Mouse (Mus musculus) neural tube, embryonic 13.5 days (tissue): ENCODE results near the gene Stx5a. TPM values are rescaled to one million over a fixed set of nuclear protein-coding genes. Genes with fewer than 3 reads are reported as not detected.
"Not testable (repeated sequence)": the region's sequence is repeated elsewhere in the genome, so short reads cannot be mapped to it uniquely, and the experiment has no call there.

Experiments
- ATAC-seq: fragments of 200-750 bp; cut with Nextera tagmentation; 2 replicates; pipeline ENCODE4 v1.8.0; 2017; ENCODE audit warnings: low read depth, mild to moderate bottlenecking, moderate TSS enrichment, moderate library complexity
- H3K27ac ChIP-seq: fragments of 300-500 bp; sonication (generic); replicated peaks from 2 replicates; pipeline ENCODE4 v1.5.1; 2015; ENCODE audit warnings: moderate library complexity, mild to moderate bottlenecking, inconsistent platforms
- H3K27me3 ChIP-seq: fragments of 300-500 bp; sonication (generic); 2 replicates; pipeline ENCODE4 v1.6.1; 2015; ENCODE audit warnings: mild to moderate bottlenecking, inconsistent platforms
- H3K36me3 ChIP-seq: fragments of 300-500 bp; sonication (generic); 2 replicates; pipeline ENCODE4 v1.6.1; 2015; ENCODE audit warnings: mild to moderate bottlenecking, inconsistent platforms
- H3K4me1 ChIP-seq: fragments of 300-500 bp; sonication (generic); replicated peaks from 2 replicates; pipeline ENCODE4 v1.6.1; 2015; ENCODE audit warnings: inconsistent platforms
- H3K4me2 ChIP-seq: fragments of 300-500 bp; sonication (generic); 2 replicates; pipeline ENCODE4 v1.6.1; 2015; ENCODE audit warnings: inconsistent platforms, mild to moderate bottlenecking, moderate library complexity
- H3K4me3 ChIP-seq: fragments of 300-500 bp; sonication (generic); 2 replicates; pipeline ENCODE4 v1.5.1; 2015; ENCODE audit warnings: mild to moderate bottlenecking, inconsistent platforms
- H3K9ac ChIP-seq: fragments of 300-500 bp; sonication (generic); 2 replicates; pipeline ENCODE4 v1.6.1; 2015; ENCODE audit warnings: moderate library complexity, mild to moderate bottlenecking, inconsistent platforms
- H3K9me3 ChIP-seq: fragments of 300-500 bp; sonication (generic); 2 replicates; pipeline ENCODE4 v1.6.1; 2016; ENCODE audit warnings: inconsistent platforms
- WGBS: fragments of 180-500 bp; shearing (Covaris S2); methylation state at CpG from one replicate; pipeline ENCODE4 v1.1.7; 2015; 5-methylcytosine and 5-hydroxymethylcytosine counted together
- polyA plus RNA-seq: library from polyadenylated mRNA; unstranded; fragments of >200 nt; fragmentation: Nextera tagmentation; extraction: Ambion mirVana; gene quantifications from 2 replicates; pipeline ENCODE4 v1.2.1, GENCODE M21; 2015

Gene Stx5a
- polyA plus RNA-seq, 1 experiment from 2014 or later = 127 TPM

DNA sequence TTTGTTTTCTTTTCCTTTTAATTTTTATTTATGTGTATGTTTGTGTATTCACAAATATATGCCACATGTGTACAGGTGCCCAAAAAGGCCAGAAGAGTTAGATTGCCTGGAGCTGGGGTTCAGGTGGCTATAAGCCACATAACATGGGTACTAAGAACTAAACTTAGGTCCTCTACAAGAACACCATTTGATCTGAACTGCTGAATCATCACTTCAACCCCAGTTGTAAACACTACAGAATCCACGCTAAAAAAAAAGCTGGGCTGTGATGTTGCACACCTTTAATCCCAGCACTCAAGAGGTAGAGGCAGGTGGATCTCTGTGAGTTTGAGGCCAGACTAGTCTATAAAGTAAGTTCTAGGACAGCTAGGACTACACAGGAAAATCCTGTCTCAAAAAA is 19.8 kb upstream of the Stx5a start:
- peak overlapping the region; percentile 2; the same call in 1 of the 2 replicates for H3K4me3 ChIP-seq
- H3K36me3 ChIP-seq = peaks cover 21% of the 10 kb centered on the region
- no peak overlapping the region for H3K27ac ChIP-seq
- no peaks in the 10 kb centered on the region for H3K9me3 ChIP-seq
- H3K4me2 ChIP-seq = peak overlapping the region; percentile 79
- no peaks in the 10 kb centered on the region for H3K27me3 ChIP-seq
- no peak for ATAC-seq
- WGBS = 79% methylated on average over 1 of the region's 1 CpGs
- H3K4me1 ChIP-seq = peaks cover 49% of the 10 kb centered on the region
- no peak overlapping the region for H3K9ac ChIP-seq

DNA sequence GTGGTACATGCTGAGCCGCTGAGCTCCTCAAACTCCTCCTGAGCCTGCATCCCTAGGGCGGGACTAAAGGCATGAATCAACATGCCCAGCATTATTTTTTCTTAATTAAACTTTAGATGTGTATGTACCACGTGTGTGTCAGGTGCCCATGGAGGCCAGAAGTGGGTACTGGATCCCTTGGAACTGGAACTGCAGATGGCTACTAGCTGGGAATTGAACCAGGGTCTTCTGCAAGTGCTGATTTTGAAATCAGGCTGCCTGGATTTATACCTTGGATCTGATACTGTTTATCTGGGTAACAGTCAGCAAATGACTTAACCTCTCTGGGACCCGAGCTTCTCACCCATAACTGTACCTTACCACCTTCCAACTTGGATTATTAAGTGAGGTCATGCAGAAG is 19.2 kb upstream of the Stx5a start:
- Histone ChIP-seq H3K4me2 (peak overlapping the region; percentile 79), H3K4me3 (peak overlapping the region; percentile 64), H3K27me3 (no peaks in the 10 kb centered on the region), H3K36me3 (peaks cover 28% of the 10 kb centered on the region), H3K9ac (peak overlapping the region; percentile 92), H3K4me1 (peaks cover 53% of the 10 kb centered on the region), H3K27ac (peak overlapping the region; percentile 96; the same call in 1 of the 2 replicates), H3K9me3 (no peaks in the 10 kb centered on the region)
- WGBS = 59% methylated on average over 4 of the region's 4 CpGs
- ATAC-seq = 0 out of 2 replicates have a peak, but pooled peaks have one; percentile 0

DNA sequence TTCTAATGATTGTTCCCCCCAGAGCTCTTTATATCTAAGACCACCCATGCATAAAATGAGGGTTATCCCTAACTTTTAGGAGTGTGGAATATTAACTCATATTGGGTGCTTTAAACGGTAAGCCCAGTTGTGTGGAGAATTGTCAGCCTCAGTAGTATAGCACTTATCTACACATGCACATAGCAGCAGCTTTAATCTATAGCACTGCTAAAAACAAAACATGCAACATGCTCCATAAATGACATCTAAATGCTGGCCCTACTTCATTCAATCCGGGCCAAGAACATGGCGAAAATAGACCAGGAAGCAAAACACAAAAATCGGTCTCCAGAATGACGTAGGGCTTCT is 18.7 kb upstream of the Stx5a start:
- Histone ChIP-seq H3K4me2 (peak overlapping the region; percentile 79), H3K9me3 (no peaks in the 10 kb centered on the region), H3K27ac (peak overlapping the region; percentile 96), H3K4me3 (peak overlapping the region; percentile 64), H3K27me3 (no peaks in the 10 kb centered on the region), H3K4me1 (peaks cover 53% of the 10 kb centered on the region), H3K9ac (peak overlapping the region; percentile 92), H3K36me3 (peaks cover 30% of the 10 kb centered on the region)
- WGBS = 2% methylated on average over 5 of the region's 5 CpGs
- peak; percentile 20 for ATAC-seq

DNA sequence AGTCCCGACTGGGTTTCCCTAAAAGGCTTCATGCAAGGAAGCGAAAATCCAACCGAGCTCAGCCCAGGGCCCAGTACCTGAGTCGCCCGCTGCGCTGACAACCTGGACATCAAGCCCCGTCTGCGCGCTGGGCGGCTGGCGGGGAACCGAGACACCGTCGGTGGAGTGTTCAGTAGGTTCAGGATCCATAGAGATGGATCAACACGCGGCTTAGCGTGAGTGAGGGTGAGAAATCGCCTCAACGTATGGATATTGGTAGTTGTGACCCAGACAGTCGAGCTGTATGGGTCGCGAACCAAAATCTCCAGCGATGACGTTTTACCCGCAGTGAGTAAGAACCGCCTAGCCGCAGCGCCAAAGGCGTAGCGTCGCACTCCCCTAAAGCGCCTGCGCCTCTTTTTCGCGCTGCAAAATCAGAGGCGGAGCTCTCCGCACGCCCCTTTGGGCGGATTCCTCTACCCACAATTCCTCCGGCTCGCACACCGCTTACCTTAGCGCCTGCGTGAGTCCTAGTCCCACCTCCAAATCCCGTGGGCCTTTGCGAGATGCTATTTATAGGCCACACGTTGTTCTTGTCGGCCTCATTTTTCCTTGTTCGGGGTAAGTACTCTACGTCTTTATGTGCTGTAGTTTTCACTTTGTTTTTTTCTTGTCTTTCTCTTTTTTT is 18.2 kb upstream of the Stx5a start, which contains the start of gene Slc3a2:
TSS of gene Slc3a2 (minus strand) at position 463 of the 667 bp plus-strand sequence.
- H3K9ac ChIP-seq = peak within 1 kb of the TSS; percentile 92
- H3K36me3 ChIP-seq = peaks cover 30% of the 10 kb centered on the region
- H3K4me3 ChIP-seq = peak within 1 kb of the TSS; percentile 64
- H3K9me3 ChIP-seq = no peaks in the 10 kb centered on the region
- H3K27me3 ChIP-seq = no peaks in the 10 kb centered on the region
- peaks cover 53% of the 10 kb centered on the region for H3K4me1 ChIP-seq
- peak within 1 kb of the TSS; percentile 79 for H3K4me2 ChIP-seq
- WGBS = under 1% methylated on average over 50 of the region's 50 CpGs
- H3K27ac ChIP-seq = peak within 1 kb of the TSS; percentile 96
- peak; percentile 95 for ATAC-seq

DNA sequence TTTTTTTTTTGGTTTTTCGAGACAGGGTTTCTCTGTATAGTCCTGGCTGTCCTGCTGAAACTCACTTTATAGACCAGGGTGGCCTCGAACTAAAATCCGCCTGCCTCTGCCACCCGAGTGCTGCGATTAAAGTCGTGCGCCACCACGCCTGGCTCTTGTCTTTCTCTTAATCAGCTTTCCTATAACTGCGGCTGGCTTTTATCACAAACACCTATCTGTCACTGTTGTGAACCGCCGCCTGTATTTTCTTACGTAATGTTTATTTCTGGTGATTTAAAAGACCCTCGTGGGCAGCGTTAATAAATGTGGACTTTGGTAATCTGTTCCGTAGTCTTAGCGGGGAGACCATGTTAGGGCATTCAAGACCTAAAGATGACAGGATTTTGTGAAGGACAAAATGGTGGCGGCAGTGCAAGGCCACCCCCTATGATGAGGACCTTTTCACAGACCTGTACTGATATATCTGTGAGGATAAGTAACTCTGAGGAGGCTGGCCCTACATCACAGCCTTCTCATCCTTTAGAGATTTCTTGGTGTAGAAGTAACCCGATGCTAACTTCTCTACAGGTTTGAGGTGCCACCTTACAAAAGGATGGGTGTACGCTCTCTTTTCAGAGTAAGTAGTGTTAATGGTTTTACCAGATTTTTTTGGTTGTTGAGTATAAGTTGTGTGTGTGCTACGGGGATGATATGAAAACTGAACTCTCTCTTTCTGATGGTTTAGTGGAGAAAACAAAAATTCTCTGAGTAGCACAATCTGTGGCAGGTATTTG is 17.5 kb upstream of the Stx5a start:
- 0 out of 2 replicates have a peak, but pooled peaks have one; percentile 1 for ATAC-seq
- peak overlapping the region; percentile 79 for H3K4me2 ChIP-seq
- H3K4me1 ChIP-seq = peaks cover 53% of the 10 kb centered on the region
- peak overlapping the region; percentile 89 for H3K9ac ChIP-seq
- H3K36me3 ChIP-seq = peaks cover 30% of the 10 kb centered on the region
- peak overlapping the region; percentile 64 for H3K4me3 ChIP-seq
- H3K27ac ChIP-seq = peak overlapping the region; percentile 69
- WGBS = under 1% methylated on average over 20 of the region's 20 CpGs
- no peaks in the 10 kb centered on the region for H3K9me3 ChIP-seq
- H3K27me3 ChIP-seq = no peaks in the 10 kb centered on the region

DNA sequence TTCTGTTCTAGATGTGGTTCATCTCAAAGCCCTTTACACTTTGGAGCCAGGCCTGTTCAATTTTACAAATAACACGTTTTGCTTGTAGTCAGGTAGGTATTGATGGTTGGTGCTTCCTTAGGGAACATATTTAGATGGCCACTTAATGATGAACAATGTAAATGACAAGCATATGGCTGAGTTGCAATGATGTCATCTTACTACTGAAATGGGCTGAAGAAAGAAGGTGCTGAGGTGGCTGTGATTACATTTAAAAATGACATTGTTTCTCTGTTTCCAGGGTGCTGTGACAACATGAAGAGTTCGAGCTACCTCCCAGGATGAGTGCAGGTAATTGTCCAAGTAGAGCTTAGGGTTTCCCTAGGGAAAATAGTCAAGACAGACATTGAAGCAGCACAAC is 16.8 kb upstream of the Stx5a start:
- Histone ChIP-seq H3K4me2 (peak overlapping the region; percentile 79), H3K4me1 (peaks cover 53% of the 10 kb centered on the region), H3K36me3 (peaks cover 30% of the 10 kb centered on the region), H3K9me3 (no peaks in the 10 kb centered on the region), H3K27me3 (no peaks in the 10 kb centered on the region), H3K4me3 (peak overlapping the region; percentile 64), H3K9ac (peak overlapping the region; percentile 89), H3K27ac (peak overlapping the region; percentile 69; the same call in 1 of the 2 replicates)
- ATAC-seq = no peak
- WGBS = 0% methylated on average over 2 of the region's 2 CpGs

DNA sequence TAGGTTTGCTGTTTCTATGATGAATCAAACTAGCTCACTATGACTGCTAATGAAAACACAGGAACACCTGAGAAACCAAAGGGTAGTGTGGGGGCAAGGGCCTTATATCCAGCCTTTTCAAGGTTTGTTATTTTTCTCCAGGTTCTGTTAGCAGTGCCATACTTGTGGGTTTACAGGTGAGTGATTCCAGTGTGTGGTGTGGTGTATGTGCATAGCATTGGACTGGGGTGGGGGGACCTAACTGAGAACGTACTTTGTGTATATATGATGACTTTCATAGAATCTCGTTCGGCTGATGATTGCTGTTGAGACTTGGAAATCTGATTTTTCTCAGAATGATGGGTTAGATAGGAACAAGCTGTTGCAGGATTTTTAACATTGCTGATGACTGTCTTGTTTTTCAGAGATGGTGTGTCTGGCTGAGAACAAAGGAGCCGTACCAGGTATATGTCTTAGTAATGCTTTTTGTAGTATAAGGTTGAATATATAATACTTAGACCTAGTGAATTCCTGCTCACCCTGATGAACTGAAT is 16.1 kb upstream of the Stx5a start:
- Histone ChIP-seq H3K27me3 (no peaks in the 10 kb centered on the region), H3K9ac (peak overlapping the region; percentile 89), H3K9me3 (no peaks in the 10 kb centered on the region), H3K27ac (0 out of 2 replicates have a peak overlapping the region, but pooled peaks have one; percentile 9), H3K36me3 (peaks cover 30% of the 10 kb centered on the region), H3K4me1 (peaks cover 53% of the 10 kb centered on the region), H3K4me2 (peak overlapping the region; percentile 79), H3K4me3 (peak overlapping the region; percentile 64)
- WGBS = 55% methylated on average over 4 of the region's 4 CpGs
- no peak for ATAC-seq

DNA sequence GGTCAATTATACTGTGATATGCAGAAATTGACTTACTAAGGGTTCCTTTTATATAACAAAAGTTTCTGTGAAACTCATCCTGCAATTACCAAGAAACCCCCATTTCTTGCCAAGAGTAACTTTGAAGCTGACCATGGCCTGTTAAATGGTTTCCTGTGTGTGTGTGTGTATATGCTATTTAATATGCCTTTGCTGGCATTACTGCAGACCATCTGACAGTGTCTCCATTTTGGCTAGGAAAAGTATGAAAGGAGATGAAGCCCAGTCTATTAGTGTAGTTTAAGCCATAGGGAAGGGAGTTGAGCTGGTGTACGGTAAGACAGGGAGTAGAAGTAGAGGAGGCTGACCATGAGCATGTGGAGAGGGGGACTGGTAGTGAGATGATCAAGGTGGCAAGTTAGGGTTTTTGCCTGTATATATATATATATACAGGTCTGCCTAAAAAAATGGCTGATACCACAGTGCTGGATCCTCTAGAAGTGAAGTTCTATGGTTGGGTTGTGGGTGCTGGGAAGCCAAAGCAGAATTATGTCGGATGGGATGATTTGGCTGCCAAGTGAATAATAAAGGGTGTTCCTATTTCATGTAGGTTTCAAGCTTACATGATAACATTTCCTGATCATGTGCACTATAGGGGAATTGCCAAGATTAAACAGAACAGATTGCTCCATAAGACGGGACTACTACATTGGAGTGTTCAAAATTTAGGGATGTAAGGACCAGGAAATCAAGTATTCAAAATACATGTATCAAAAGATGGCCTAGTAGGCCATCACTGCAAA is 14.4 kb upstream of the Stx5a start:
- Histone ChIP-seq H3K27ac (no peak overlapping the region), H3K4me3 (no peak overlapping the region), H3K4me2 (no peak overlapping the region), H3K27me3 (no peaks in the 10 kb centered on the region), H3K36me3 (peaks cover 30% of the 10 kb centered on the region), H3K9ac (no peak overlapping the region), H3K9me3 (no peaks in the 10 kb centered on the region), H3K4me1 (peaks cover 36% of the 10 kb centered on the region)
- WGBS = 13% methylated on average over 3 of the region's 3 CpGs
- ATAC-seq = no peak

DNA sequence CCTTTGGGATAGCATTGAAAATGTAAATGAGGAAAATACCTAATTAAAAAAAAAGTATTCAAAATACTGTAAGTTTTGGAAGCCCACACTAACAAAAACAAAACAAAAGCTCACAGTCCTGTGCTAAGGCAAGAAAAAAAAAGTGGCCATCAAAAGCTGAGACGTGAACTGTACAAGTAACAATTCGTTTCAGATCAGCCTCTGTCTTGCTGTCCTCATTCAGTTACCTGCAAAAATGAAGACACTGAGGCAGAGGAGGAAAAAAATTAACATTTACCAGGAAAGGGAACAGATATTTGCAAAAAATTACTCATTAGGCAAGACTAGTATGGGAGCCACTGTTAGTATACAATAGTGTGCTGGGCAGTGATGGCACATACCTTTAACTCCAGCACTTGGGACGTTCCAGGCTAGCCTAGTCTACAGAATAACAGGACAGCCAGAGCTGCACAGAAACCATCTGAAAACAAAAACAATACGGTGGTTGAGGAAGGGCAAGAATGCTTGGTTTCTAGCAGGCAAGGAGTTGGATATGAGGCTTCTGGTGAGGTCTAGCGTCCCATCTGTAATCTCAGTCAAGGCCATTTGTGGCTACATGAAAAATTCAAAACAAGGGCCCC is 13.6 kb upstream of the Stx5a start:
- Histone ChIP-seq H3K4me2 (no peak overlapping the region), H3K27me3 (no peaks in the 10 kb centered on the region), H3K4me3 (no peak overlapping the region), H3K9ac (no peak overlapping the region), H3K36me3 (peaks cover 30% of the 10 kb centered on the region), H3K9me3 (no peaks in the 10 kb centered on the region), H3K4me1 (peaks cover 29% of the 10 kb centered on the region), H3K27ac (no peak overlapping the region)
- WGBS = 28% methylated on average over 5 of the region's 5 CpGs
- no peak for ATAC-seq

DNA sequence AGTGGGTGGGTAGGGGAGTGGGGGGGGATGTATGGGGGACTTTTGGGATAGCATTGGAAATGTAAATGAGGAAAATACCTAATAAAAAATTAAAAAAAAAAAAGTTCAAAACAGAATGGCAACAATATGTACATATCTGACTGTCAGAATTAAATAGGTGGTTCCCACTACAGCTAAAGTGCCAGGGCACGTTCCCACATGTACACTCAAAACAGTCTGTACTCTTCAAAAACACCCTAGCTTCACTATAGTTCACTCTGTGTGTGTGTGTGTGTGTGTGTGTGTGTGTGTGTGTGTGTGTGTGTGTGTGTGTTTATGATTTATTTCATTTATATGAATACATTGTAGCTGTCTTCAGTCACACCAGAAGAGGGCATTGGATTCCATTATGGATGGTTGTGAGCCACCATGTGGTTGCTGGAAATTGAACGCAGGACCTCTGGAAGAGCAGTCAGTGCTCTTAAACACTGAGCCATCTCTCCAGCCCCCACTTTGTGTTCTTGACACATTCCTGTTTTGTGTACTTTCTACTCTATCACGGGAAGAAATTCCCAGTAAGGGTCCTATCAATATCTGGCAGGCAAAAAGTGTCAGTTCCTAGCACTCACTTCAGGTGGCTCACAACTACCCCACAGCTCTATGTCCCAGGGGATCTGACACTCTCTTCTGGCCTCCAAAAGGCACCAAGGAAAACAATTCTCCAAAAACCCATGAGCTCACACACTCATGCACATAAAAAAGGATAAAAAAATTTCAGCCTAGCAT is 12.7 kb upstream of the Stx5a start:
- H3K9me3 ChIP-seq, H3K9ac ChIP-seq, H3K27me3 ChIP-seq, H3K27ac ChIP-seq, H3K4me3 ChIP-seq, H3K4me2 ChIP-seq, ATAC-seq: not testable (repeated sequence)
- peaks cover 30% of the 10 kb centered on the region for H3K36me3 ChIP-seq
- peaks cover 29% of the 10 kb centered on the region for H3K4me1 ChIP-seq
- 43% methylated on average over 3 of the region's 3 CpGs for WGBS

DNA sequence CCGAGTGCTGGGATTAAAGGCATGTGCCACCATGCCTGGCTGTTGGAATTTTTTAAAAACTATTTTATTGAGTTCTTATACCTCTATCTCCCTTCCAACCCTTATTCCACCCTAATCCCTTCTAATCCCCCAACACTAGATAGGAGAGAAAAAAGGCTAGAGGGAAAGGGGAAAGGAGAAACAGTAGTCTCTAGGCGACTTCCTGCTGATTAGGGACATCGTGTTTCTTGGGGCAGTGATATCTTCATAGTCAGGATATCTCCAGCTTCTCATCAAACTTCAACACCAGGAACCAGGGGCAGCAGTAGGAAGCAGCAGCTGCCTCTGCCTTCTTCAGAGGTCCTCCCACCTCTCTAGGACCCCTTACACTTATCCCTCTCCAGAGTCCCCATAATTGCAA is 6.9 kb upstream of the Stx5a start:
- Histone ChIP-seq H3K36me3 (peaks cover 18% of the 10 kb centered on the region), H3K9me3 (no peaks in the 10 kb centered on the region), H3K4me1 (peaks cover 19% of the 10 kb centered on the region), H3K27me3 (no peaks in the 10 kb centered on the region), H3K9ac (no peak overlapping the region), H3K27ac (no peak overlapping the region), H3K4me2 (no peak overlapping the region), H3K4me3 (no peak overlapping the region)
- 78% methylated on average over 3 of the region's 3 CpGs for WGBS
- ATAC-seq = no peak
